Mouse (Mus musculus) left cerebral cortex, adult 8-10 months (tissue): ENCODE measurements at regions not wholly inside any gene's neighbourhood (a gene's known extent, or its start where the extent isn't known, plus 50 kb on each side); places are given as distances from the start of the nearest gene placed in this dataset.
A peak's percentile ranks its signal among the peaks of the same experiment; 100 is the strongest.

ENCODE experiments used
- DNase-seq, 2 experiments: peaks; one replicate each; pipeline ENCODE4 v3.0.0; 2022; ENCODE audit warnings: low spot score in 2 of 2

GRCm38 (mm10) chr7:37215498-37215897 is 517.6 kb downstream of the Tshz3 start:
- DNase-seq = no peak

GRCm38 (mm10) chr7:37220476-37220875 is 522.6 kb downstream of the Tshz3 start:
- no peak for DNase-seq

- no peak for DNase-seq
Measured at GRCm38 (mm10) chr7:37226423-37226822, 528.5 kb downstream of the Tshz3 start.

- DNase-seq = no peak
Measured at GRCm38 (mm10) chr7:37230641-37231347, 532.9 kb downstream of the Tshz3 start.

GRCm38 (mm10) chr7:37240832-37241231 is 532.6 kb downstream of the Zfp536 start:
- DNase-seq = no peak

GRCm38 (mm10) chr7:37241781-37242180 is 531.7 kb downstream of the Zfp536 start:
- no peak for DNase-seq

GRCm38 (mm10) chr7:37242476-37242875 is 531.0 kb downstream of the Zfp536 start:
- no peak for DNase-seq

- peak in 1 of 2 experiments; percentile 51 for DNase-seq
Measured at GRCm38 (mm10) chr7:37246156-37246555, 527.3 kb downstream of the Zfp536 start.

GRCm38 (mm10) chr7:37254431-37254830 is 519.0 kb downstream of the Zfp536 start:
- DNase-seq = no peak

- DNase-seq = no peak
Measured at GRCm38 (mm10) chr7:37255840-37256239, 517.6 kb downstream of the Zfp536 start.

GRCm38 (mm10) chr7:37259293-37259692 is 514.1 kb downstream of the Zfp536 start:
- no peak for DNase-seq

- no peak for DNase-seq
Measured at GRCm38 (mm10) chr7:37262846-37263245, 510.6 kb downstream of the Zfp536 start.

GRCm38 (mm10) chr7:37267404-37267803 is 506.0 kb downstream of the Zfp536 start:
- DNase-seq = no peak

- DNase-seq = no peak
Measured at GRCm38 (mm10) chr7:37270841-37271240, 502.6 kb downstream of the Zfp536 start.

GRCm38 (mm10) chr7:37290018-37290417 is 483.4 kb downstream of the Zfp536 start:
- DNase-seq = no peak

GRCm38 (mm10) chr7:37290493-37291045 is 482.9 kb downstream of the Zfp536 start:
- no peak for DNase-seq

- no peak for DNase-seq
Measured at GRCm38 (mm10) chr7:37291726-37292125, 481.7 kb downstream of the Zfp536 start.

GRCm38 (mm10) chr7:37292554-37292953 is 480.9 kb downstream of the Zfp536 start:
- DNase-seq = no peak

- peak in 1 of 2 experiments; percentile 16 for DNase-seq
Measured at GRCm38 (mm10) chr7:37298888-37299287, 474.6 kb downstream of the Zfp536 start.

- DNase-seq = peak in 1 of 2 experiments; percentile 33
Measured at GRCm38 (mm10) chr7:37305463-37305862, 468.0 kb downstream of the Zfp536 start.

GRCm38 (mm10) chr7:37307191-37307590 is 466.2 kb downstream of the Zfp536 start:
- DNase-seq = no peak

- DNase-seq = no peak
Measured at GRCm38 (mm10) chr7:37324653-37325052, 448.8 kb downstream of the Zfp536 start.

GRCm38 (mm10) chr7:37333451-37333850 is 440.0 kb downstream of the Zfp536 start:
- no peak for DNase-seq
